Mouse (Mus musculus) E14TG2a.4 (cell line): ENCODE results near the gene Slbp.

Experiments
- CTCF ChIP-seq: conservative IDR thresholded peaks from 2 replicates; pipeline ENCODE4 v1.5.1; 2014; ENCODE audit warnings: low read length
- NANOG ChIP-seq: IDR thresholded peaks from 2 replicates; pipeline ENCODE4 v1.6.1; 2014; ENCODE audit warnings: borderline replicate concordance, low read length, mixed read lengths
- POU5F1 ChIP-seq: IDR thresholded peaks from 2 replicates; pipeline ENCODE4 v1.6.1; 2014; ENCODE audit warnings: low read length, borderline replicate concordance

- TF ChIP-seq NANOG (no peak), CTCF (no peak), POU5F1 (no peak)
Measured at GRCm38 (mm10) chr5:33697947-33698512, 45.7 kb upstream of the Slbp start.
